Mouse (Mus musculus) MN1 (cell line): Measurements from ENCODE around the gene Slc1a1.

Source experiments
- DNase-seq: peaks from one replicate; pipeline ENCODE4 v3.0.0-alpha.2; 2016; ENCODE audit warnings: low spot score

Gene Slc1a1

GRCm38 (mm10) chr19:28852001-28852400 lies 17.2 kb downstream of the Slc1a1 start:
- DNase-seq = no peak

GRCm38 (mm10) chr19:28854831-28855230 lies 20.0 kb downstream of the Slc1a1 start:
- no peak for DNase-seq

GRCm38 (mm10) chr19:28860246-28860645 lies 25.4 kb downstream of the Slc1a1 start:
- DNase-seq = no peak

GRCm38 (mm10) chr19:28863626-28864025 lies 28.8 kb downstream of the Slc1a1 start:
- no peak for DNase-seq

GRCm38 (mm10) chr19:28864981-28865380 lies 30.1 kb downstream of the Slc1a1 start:
- no peak for DNase-seq

GRCm38 (mm10) chr19:28865501-28865900 lies 30.7 kb downstream of the Slc1a1 start:
- DNase-seq = no peak

GRCm38 (mm10) chr19:28869251-28869855 lies 34.5 kb downstream of the Slc1a1 start:
- DNase-seq = no peak

- no peak for DNase-seq
Observed at GRCm38 (mm10) chr19:28870351-28870750, 35.5 kb downstream of the Slc1a1 start.

- no peak for DNase-seq
Observed at GRCm38 (mm10) chr19:28879476-28879875, 44.6 kb downstream of the Slc1a1 start.

GRCm38 (mm10) chr19:28883126-28883525 lies 48.3 kb downstream of the Slc1a1 start:
- no peak for DNase-seq

GRCm38 (mm10) chr19:28888496-28888895 lies 53.6 kb downstream of the Slc1a1 start:
- no peak for DNase-seq

GRCm38 (mm10) chr19:28889251-28889650 lies 54.4 kb downstream of the Slc1a1 start:
- no peak for DNase-seq

- DNase-seq = no peak
Observed at GRCm38 (mm10) chr19:28891238-28891637, 56.4 kb downstream of the Slc1a1 start.

GRCm38 (mm10) chr19:28891864-28892263 lies 57.0 kb downstream of the Slc1a1 start:
- DNase-seq = no peak

GRCm38 (mm10) chr19:28896639-28897038 lies 61.8 kb downstream of the Slc1a1 start:
- DNase-seq = no peak

- DNase-seq = no peak
Observed at GRCm38 (mm10) chr19:28897497-28897896, 62.6 kb downstream of the Slc1a1 start.

GRCm38 (mm10) chr19:28900771-28901170 lies 65.9 kb downstream of the Slc1a1 start:
- DNase-seq = no peak

- no peak for DNase-seq
Observed at GRCm38 (mm10) chr19:28902111-28902510, 67.3 kb downstream of the Slc1a1 start.

GRCm38 (mm10) chr19:28902806-28903205 lies 68.0 kb downstream of the Slc1a1 start:
- DNase-seq = no peak

- DNase-seq = no peak
Observed at GRCm38 (mm10) chr19:28903536-28904119, 68.8 kb downstream of the Slc1a1 start.

- no peak for DNase-seq
Observed at GRCm38 (mm10) chr19:28908186-28908585, 73.3 kb downstream of the Slc1a1 start.

- no peak for DNase-seq
Observed at GRCm38 (mm10) chr19:28908693-28909092, 73.8 kb downstream of the Slc1a1 start.

GRCm38 (mm10) chr19:28914598-28914997 lies 79.7 kb downstream of the Slc1a1 start:
- DNase-seq = no peak

- DNase-seq = no peak
Observed at GRCm38 (mm10) chr19:28915602-28916250, 80.9 kb downstream of the Slc1a1 start.
